Mouse (Mus musculus) testis, adult 2 months (tissue): ENCODE measurements around the gene Fbn1.

ENCODE experiments used
- CTCF ChIP-seq: fragments of 200-500 bp; IDR thresholded peaks from 2 replicates; pipeline ENCODE4 v1.5.1; 2012; ENCODE audit warnings: low read depth, mild to moderate bottlenecking, inconsistent platforms, low read length, moderate library complexity; ENCODE audit not compliant: control insufficient read depth, insufficient read depth, insufficient replicate concordance
- POLR2A ChIP-seq: fragments of 200-500 bp; IDR thresholded peaks from 2 replicates; pipeline ENCODE4 v1.6.1; 2012; ENCODE audit warnings: low read depth, mild to moderate bottlenecking, inconsistent platforms, low read length, moderate library complexity; ENCODE audit not compliant: control insufficient read depth

GRCm38 (mm10) chr2:125386221-125386965 is 121.4 kb downstream of the Fbn1 start:
- no peak for TF ChIP-seq POLR2A
- TF ChIP-seq CTCF, result no peak
